In the genomic region with DNA sequence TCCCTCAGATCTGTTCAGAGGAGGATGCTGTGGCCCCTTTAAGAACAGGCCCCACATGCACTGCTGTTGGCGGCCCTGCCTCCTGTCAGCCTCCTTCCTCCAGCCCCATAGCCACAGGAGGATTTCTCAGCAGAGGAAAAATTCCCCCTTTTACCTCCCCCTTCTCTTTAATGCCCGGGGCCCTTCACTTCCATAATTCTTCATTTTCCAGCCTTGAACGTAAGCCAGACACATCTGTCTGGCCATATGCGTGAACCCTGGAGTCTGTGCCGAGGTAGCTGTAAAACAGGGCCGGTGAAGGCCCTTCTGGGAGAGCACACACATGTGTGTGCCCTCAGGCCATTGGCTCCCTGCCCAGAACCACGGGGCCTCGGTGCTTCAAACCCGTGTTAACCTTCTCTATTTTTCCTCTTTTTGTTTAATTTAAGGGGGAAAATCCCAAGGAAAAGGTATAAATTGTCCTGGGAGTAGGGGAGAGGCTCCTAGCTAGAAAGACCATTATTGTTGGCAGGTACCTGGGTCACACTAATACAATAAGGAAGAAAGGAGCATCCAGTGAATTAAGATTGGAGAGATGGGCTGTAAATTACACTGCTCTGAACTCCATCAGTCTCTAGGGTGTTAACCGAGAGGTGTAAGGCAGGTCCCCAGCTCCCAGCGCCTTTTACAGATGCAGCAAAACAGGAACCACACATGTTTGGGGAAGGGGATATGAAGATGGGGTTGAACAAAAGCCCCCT, we compare ENCODE assay signal across 9 mouse cellular contexts. TPM values are rescaled to one million over a fixed set of nuclear protein-coding genes. Genes with fewer than 3 reads are reported as not detected.
DNase-seq lines count a peak whose midpoint lies in the region; ATAC-seq lines count a peak whose summit lies in the region.
"Had no signal": no experiment of that assay in that cellular context is flagged by ENCODE, and none has a peak within 500 bp of the region (broad histone marks: within the 10 kb centered on the region; RNA-seq: fewer than 3 reads in every experiment).

No protein-coding gene starts in this region.

- WGBS in forebrain, embryonic 16.5 days: 45% methylated on average over 11 of the region's 11 CpGs
- 32% methylated on average over 11 of the region's 11 CpGs for WGBS in neural tube, embryonic 12.5 days

- H3K4me2 ChIP-seq in forebrain, embryonic 16.5 days (ENCODE audit: low read length): no peak overlapping the region
- H3K4me2 ChIP-seq in neural tube, embryonic 12.5 days (replicated peaks): peak overlapping the region; percentile 35

- peaks cover 16% of the 10 kb centered on the region for H3K36me3 ChIP-seq in forebrain, embryonic 16.5 days (ENCODE audit: control insufficient read depth, insufficient read depth)
- peaks cover 28% of the 10 kb centered on the region for H3K36me3 ChIP-seq in neural tube, embryonic 12.5 days

- H3K9me3 ChIP-seq in forebrain, embryonic 16.5 days (ENCODE audit: control insufficient read depth, low read length): no peaks in the 10 kb centered on the region
- no peaks in the 10 kb centered on the region for H3K9me3 ChIP-seq in neural tube, embryonic 12.5 days

- DNase-seq in adrenal gland, postnatal 10 days: peak; percentile 72
- DNase-seq in adrenal gland, adult 8-10 months: no peak
- DNase-seq in 416B (ENCODE audit: low read depth): peak; percentile 65
- DNase-seq in kidney, postnatal 10 days: peak; percentile 73
- DNase-seq in urinary bladder, postnatal 36 days (ENCODE audit: low spot score in 2 of 2): no peak
- DNase-seq in thymus, postnatal 4 days: no peak

- H3K9ac ChIP-seq in forebrain, embryonic 16.5 days (replicated peaks; ENCODE audit: low read depth, low read length): no peak overlapping the region
- no peak overlapping the region for H3K9ac ChIP-seq in neural tube, embryonic 12.5 days

- H3K27ac ChIP-seq in forebrain, embryonic 16.5 days (ENCODE audit: low read length): peak overlapping the region; percentile 48; the same call in 1 of the 2 replicates
- H3K27ac ChIP-seq in neural tube, embryonic 12.5 days: peak overlapping the region; percentile 71

- peaks cover 8% of the 10 kb centered on the region for H3K4me1 ChIP-seq in forebrain, embryonic 16.5 days (replicated peaks; ENCODE audit: control insufficient read depth, insufficient read depth, low read length)
- H3K4me1 ChIP-seq in neural tube, embryonic 12.5 days: peaks cover 24% of the 10 kb centered on the region

- no peak overlapping the region for H3K4me3 ChIP-seq in forebrain, embryonic 16.5 days (replicated peaks; ENCODE audit: low read length)
- H3K4me3 ChIP-seq in neural tube, embryonic 12.5 days: no peak overlapping the region
- H3K4me3 ChIP-seq: erythroblast, embryonic 14.5 days had no signal

- H3K27me3 ChIP-seq in forebrain, embryonic 16.5 days (replicated peaks; ENCODE audit: control insufficient read depth, insufficient read depth, low read length): no peaks in the 10 kb centered on the region
- no peaks in the 10 kb centered on the region for H3K27me3 ChIP-seq in neural tube, embryonic 12.5 days (replicated peaks)

- ATAC-seq in forebrain, embryonic 16.5 days: peak; percentile 38; the same call in 1 of the 2 replicates
- peak; percentile 87 for ATAC-seq in neural tube, embryonic 12.5 days (ENCODE audit: low FRiP score, low read depth)

RNA-seq across cellular contexts. Expression of a gene that starts 22.0 kb away (rescaled TPM):
- total RNA-seq in adrenal gland, postnatal 10 days (2021): 10 to 100 TPM; 23.6 to 24.5 TPM
- total RNA-seq in adrenal gland, adult 8-10 months (2022): 10 to 100 TPM in 2 of 4 experiments, 1 to 10 TPM in 2; 7.7 to 16.5 (median 11.4) TPM
- 1.2 and 2.3 TPM in 2 replicates for polyA plus RNA-seq in forebrain, embryonic 16.5 days (2015; fragmentation: Nextera tagmentation; extraction: Ambion mirVana)
- polyA plus RNA-seq in neural tube, embryonic 12.5 days (2016; fragmentation: Nextera tagmentation; extraction: Ambion mirVana): 17.1 and 17.8 TPM in 2 replicates

RNA-seq across cellular contexts. Expression of a gene that starts 31.4 kb away (rescaled TPM):
- 10 to 100 TPM; 13.5 to 18.1 TPM for total RNA-seq in adrenal gland, postnatal 10 days (2021)
- total RNA-seq in adrenal gland, adult 8-10 months (2022): 10 to 100 TPM; 22.3 to 28.9 (median 25.9) TPM
- 18.0 and 20.8 TPM in 2 replicates for polyA plus RNA-seq in forebrain, embryonic 16.5 days (2015; fragmentation: Nextera tagmentation; extraction: Ambion mirVana)
- polyA plus RNA-seq in neural tube, embryonic 12.5 days (2016; fragmentation: Nextera tagmentation; extraction: Ambion mirVana): 23.1 and 23.9 TPM in 2 replicates

RNA-seq across cellular contexts. Expression of a gene that starts 43.8 kb away (rescaled TPM):
- total RNA-seq in adrenal gland, postnatal 10 days (2021): 10 to 100 TPM; 23.1 to 24.2 TPM
- 10 to 100 TPM; 32.3 to 46.1 (median 44.7) TPM for total RNA-seq in adrenal gland, adult 8-10 months (2022)
- polyA plus RNA-seq in forebrain, embryonic 16.5 days (2015; fragmentation: Nextera tagmentation; extraction: Ambion mirVana): 15.4 and 16.1 TPM in 2 replicates
- polyA plus RNA-seq in neural tube, embryonic 12.5 days (2016; fragmentation: Nextera tagmentation; extraction: Ambion mirVana): 16.7 and 18.4 TPM in 2 replicates

RNA-seq across cellular contexts. Expression of a gene that starts 46.3 kb away (rescaled TPM):
- 10 to 100 TPM; 25.2 to 27.8 TPM for total RNA-seq in adrenal gland, postnatal 10 days (2021)
- 10 to 100 TPM; 39.9 to 74.9 (median 58.7) TPM for total RNA-seq in adrenal gland, adult 8-10 months (2022)
- 5.5 and 6.3 TPM in 2 replicates for polyA plus RNA-seq in forebrain, embryonic 16.5 days (2015; fragmentation: Nextera tagmentation; extraction: Ambion mirVana)
- polyA plus RNA-seq in neural tube, embryonic 12.5 days (2016; fragmentation: Nextera tagmentation; extraction: Ambion mirVana): 9.9 and 14.5 TPM in 2 replicates
- polyA plus RNA-seq: erythroblast, embryonic 14.5 days had no signal

Comparison
In these comparisons a context has a peak if more than half of its experiments do, and no peak if none do; other contexts are left out.
1. DNase-seq: peak in adrenal gland, postnatal 10 days (single experiment), 416B (single experiment) and kidney, postnatal 10 days (single experiment); none in adrenal gland, adult 8-10 months (single experiment), urinary bladder, postnatal 36 days (0 of 2) and thymus, postnatal 4 days (single experiment).